Mouse (Mus musculus) testis, adult 2 months (tissue): ENCODE measurements at regions not wholly inside any gene's neighbourhood (a gene's known extent, or its start where the extent isn't known, plus 50 kb on each side); places are given as distances from the start of the nearest gene placed in this dataset.

Source experiments
- CTCF ChIP-seq: fragments of 200-500 bp; IDR thresholded peaks from 2 replicates; pipeline ENCODE4 v1.5.1; 2012; ENCODE audit warnings: low read depth, mild to moderate bottlenecking, inconsistent platforms, low read length, moderate library complexity; ENCODE audit not compliant: control insufficient read depth, insufficient read depth, insufficient replicate concordance
- POLR2A ChIP-seq: fragments of 200-500 bp; IDR thresholded peaks from 2 replicates; pipeline ENCODE4 v1.6.1; 2012; ENCODE audit warnings: low read depth, mild to moderate bottlenecking, inconsistent platforms, low read length, moderate library complexity; ENCODE audit not compliant: control insufficient read depth

DNA sequence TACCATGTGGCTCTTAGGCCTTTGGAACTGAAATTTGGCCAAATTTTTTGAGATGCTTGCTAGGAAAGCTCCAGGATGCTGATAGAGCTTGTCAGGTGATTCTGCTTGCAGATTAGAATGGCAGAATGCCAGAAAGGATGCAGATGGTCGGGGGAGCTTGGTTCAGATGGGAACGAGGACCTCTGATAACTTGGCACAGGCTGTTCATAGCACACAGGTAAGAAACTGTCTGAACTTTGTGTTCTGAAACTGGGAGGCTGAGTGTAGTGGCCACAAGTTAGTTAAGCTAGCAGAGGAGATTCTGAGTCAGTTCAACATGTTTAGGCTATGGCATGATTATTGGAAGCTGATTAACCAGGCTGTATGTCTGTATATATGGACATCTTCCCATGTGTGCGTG lies 174.3 kb downstream of the Abcc12 start:
- TF ChIP-seq CTCF (no peak), POLR2A (no peak)
